ENCODE assay signal across 8 mouse cellular contexts in the genomic region with DNA sequence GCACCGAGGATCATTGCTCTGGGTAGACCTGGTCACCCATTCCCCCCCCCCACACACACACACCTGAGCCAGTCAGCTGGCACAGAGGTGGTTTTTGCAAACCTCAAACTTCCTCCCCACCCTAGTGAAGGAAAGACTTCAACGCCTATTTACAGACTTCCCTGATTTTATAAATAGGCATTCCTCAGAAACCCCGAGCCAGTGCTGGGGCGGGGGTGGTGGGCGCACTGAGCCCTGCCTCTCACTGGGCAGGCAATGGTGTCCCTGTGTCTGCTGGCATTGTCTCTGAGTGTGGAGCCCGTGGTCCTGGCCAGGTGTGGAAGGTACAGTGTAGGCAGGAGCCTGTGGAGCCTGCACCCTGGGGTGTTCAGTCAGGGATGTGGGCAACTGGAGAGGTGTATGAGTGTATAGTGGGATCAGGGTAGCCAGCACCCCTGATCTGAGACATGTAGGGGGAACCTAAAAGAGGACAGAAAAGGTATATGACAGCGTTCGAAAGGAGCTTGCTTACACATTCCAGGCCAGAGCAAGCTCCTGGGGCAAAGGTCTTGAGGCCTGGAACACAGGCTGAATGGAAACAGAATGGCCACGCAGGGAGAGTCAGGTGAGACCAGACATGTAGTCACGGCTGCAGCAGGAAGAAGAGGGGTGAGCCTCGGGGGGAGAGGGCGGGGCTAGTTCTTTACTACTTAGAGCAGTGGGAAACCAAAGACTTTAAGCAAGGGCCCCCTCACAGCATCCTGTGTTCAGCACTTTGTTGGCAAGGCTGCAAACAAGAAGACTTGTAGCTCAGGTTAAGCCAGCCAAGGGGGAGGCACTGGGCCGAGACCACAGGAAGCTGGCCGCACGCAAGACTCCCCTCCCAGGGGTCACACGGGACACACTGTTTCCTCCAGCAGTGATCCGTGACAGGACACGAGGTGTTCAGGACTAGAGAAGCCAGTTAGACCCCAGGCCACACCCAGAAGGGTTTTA. TPM values are rescaled to one million over a fixed set of nuclear protein-coding genes. Genes with fewer than 3 reads are reported as not detected.
DNase-seq lines count a peak whose midpoint lies in the region; ATAC-seq lines count a peak whose summit lies in the region.

No protein-coding gene starts in this region.

- no peaks in the 10 kb centered on the region for H3K36me3 ChIP-seq in liver, embryonic 15.5 days (replicated peaks)
- H3K36me3 ChIP-seq in liver, embryonic 11.5 days (ENCODE audit: control insufficient read depth, insufficient read depth, low read length), result no peaks in the 10 kb centered on the region
- H3K36me3 ChIP-seq in intestine, embryonic 15.5 days, result no peaks in the 10 kb centered on the region
- no peaks in the 10 kb centered on the region; the same call in 1 of the 2 replicates for H3K36me3 ChIP-seq in forebrain, embryonic 11.5 days (ENCODE audit: control insufficient read depth, insufficient read depth, low read length)

- H3K27ac ChIP-seq in liver, embryonic 15.5 days (replicated peaks), result no peak overlapping the region
- H3K27ac ChIP-seq in liver, embryonic 11.5 days (ENCODE audit: low read depth, low read length), result no peak overlapping the region
- H3K27ac ChIP-seq in intestine, embryonic 15.5 days, result no peak overlapping the region
- H3K27ac ChIP-seq in forebrain, embryonic 11.5 days (ENCODE audit: low read depth, low read length), result no peak overlapping the region

- H3K4me1 ChIP-seq in liver, embryonic 15.5 days (replicated peaks), result peaks cover 19% of the 10 kb centered on the region
- H3K4me1 ChIP-seq in liver, embryonic 11.5 days (replicated peaks; ENCODE audit: control insufficient read depth, insufficient read depth, low read length), result peaks cover 4% of the 10 kb centered on the region; the same call in 1 of the 2 replicates
- H3K4me1 ChIP-seq in intestine, embryonic 15.5 days (replicated peaks), result peaks cover 10% of the 10 kb centered on the region
- H3K4me1 ChIP-seq in forebrain, embryonic 11.5 days (replicated peaks; ENCODE audit: control insufficient read depth, insufficient read depth, low read length), result no peaks in the 10 kb centered on the region; the same call in 1 of the 2 replicates

- H3K27me3 ChIP-seq in liver, embryonic 15.5 days, result no peaks in the 10 kb centered on the region
- H3K27me3 ChIP-seq in liver, embryonic 11.5 days (replicated peaks; ENCODE audit: control insufficient read depth, insufficient read depth, low read length), result no peaks in the 10 kb centered on the region
- H3K27me3 ChIP-seq in intestine, embryonic 15.5 days (replicated peaks), result no peaks in the 10 kb centered on the region
- H3K27me3 ChIP-seq in forebrain, embryonic 11.5 days (ENCODE audit: control insufficient read depth, insufficient read depth, low read length), result no peaks in the 10 kb centered on the region

- no peak for DNase-seq in liver, embryonic 11.5 days (ENCODE audit: low spot score)
- DNase-seq in lung, postnatal 36 days, result peak; percentile 68
- peak; percentile 87 for DNase-seq in thymus, postnatal 14 days
- no peak for DNase-seq in adrenal gland, adult 18-20 months (ENCODE audit: low spot score in 2 of 2)
- no peak for DNase-seq in layer of hippocampus, postnatal 36 days
- DNase-seq in forebrain, embryonic 11.5 days (ENCODE audit: low spot score), result no peak

- H3K4me3 ChIP-seq in liver, embryonic 15.5 days (replicated peaks), result no peak overlapping the region
- H3K4me3 ChIP-seq in liver, embryonic 11.5 days (ENCODE audit: low read depth, low read length), result no peak overlapping the region
- H3K4me3 ChIP-seq in intestine, embryonic 15.5 days (replicated peaks), result no peak overlapping the region
- H3K4me3 ChIP-seq in forebrain, embryonic 11.5 days (ENCODE audit: low read depth, low read length), result no peak overlapping the region

- no peak overlapping the region for H3K9ac ChIP-seq in liver, embryonic 15.5 days
- H3K9ac ChIP-seq in liver, embryonic 11.5 days (ENCODE audit: low read depth, low read length), result no peak overlapping the region
- H3K9ac ChIP-seq in intestine, embryonic 15.5 days, result no peak overlapping the region; the same call in 1 of the 2 replicates
- no peak overlapping the region for H3K9ac ChIP-seq in forebrain, embryonic 11.5 days (ENCODE audit: low read length)

- no peak overlapping the region for H3K4me2 ChIP-seq in liver, embryonic 15.5 days
- H3K4me2 ChIP-seq in liver, embryonic 11.5 days, result no peak overlapping the region
- no peak overlapping the region for H3K4me2 ChIP-seq in intestine, embryonic 15.5 days (replicated peaks)
- no peak overlapping the region for H3K4me2 ChIP-seq in forebrain, embryonic 11.5 days (ENCODE audit: low read depth, low read length, severe bottlenecking)

- WGBS in liver, embryonic 15.5 days (ENCODE audit: insufficient replicate concordance), result 29% methylated on average over 18 of the region's 18 CpGs
- 49% methylated on average over 18 of the region's 18 CpGs for WGBS in liver, embryonic 11.5 days
- WGBS in intestine, embryonic 15.5 days, result 61% methylated on average over 18 of the region's 18 CpGs
- WGBS in forebrain, embryonic 11.5 days, result 81% methylated on average over 18 of the region's 18 CpGs

- no peaks in the 10 kb centered on the region for H3K9me3 ChIP-seq in liver, embryonic 15.5 days (replicated peaks)
- H3K9me3 ChIP-seq in liver, embryonic 11.5 days (ENCODE audit: control insufficient read depth, low read length), result no peaks in the 10 kb centered on the region
- no peaks in the 10 kb centered on the region for H3K9me3 ChIP-seq in intestine, embryonic 15.5 days
- H3K9me3 ChIP-seq in forebrain, embryonic 11.5 days (ENCODE audit: control insufficient read depth, low read length), result no peaks in the 10 kb centered on the region

- peak; percentile 40 for ATAC-seq in liver, embryonic 15.5 days (ENCODE audit: insufficient read depth)
- no peak for ATAC-seq in liver, embryonic 11.5 days (replicated peaks; ENCODE audit: low FRiP score)
- ATAC-seq in intestine, embryonic 15.5 days, result 0 out of 2 replicates have a peak, but pooled peaks have one; percentile 20
- ATAC-seq in forebrain, embryonic 11.5 days (replicated peaks; ENCODE audit: low FRiP score), result no peak

RNA-seq across cellular contexts. Expression of gene Hvcn1, which starts 13.3 kb away (rescaled TPM):
- 4.6 and 5.1 TPM in 2 replicates for polyA plus RNA-seq in liver, embryonic 15.5 days (2015; fragmentation: Nextera tagmentation; extraction: Ambion mirVana)
- polyA plus RNA-seq in liver, embryonic 11.5 days (2014; fragmentation: Nextera tagmentation; extraction: Ambion mirVana), result 3.1 and 4.3 TPM in 2 replicates
- 5.2 and 5.8 TPM in 2 replicates for polyA plus RNA-seq in intestine, embryonic 15.5 days (2015; fragmentation: Nextera tagmentation; extraction: Ambion mirVana)
- 1 to 10 TPM; 1.8 to 8.5 TPM for total RNA-seq in adrenal gland, adult 18-20 months (2021)
- 1 to 10 TPM; 2.4 to 3.3 TPM for total RNA-seq in layer of hippocampus, postnatal 36 days (2021)
- polyA plus RNA-seq in forebrain, embryonic 11.5 days (2014; fragmentation: Nextera tagmentation; extraction: Ambion mirVana), result 8.6 and 11.1 TPM in 2 replicates

RNA-seq across cellular contexts. Expression of gene Tctn1, which starts 44.3 kb away (rescaled TPM):
- 0.73 and 0.89 TPM in 2 replicates for polyA plus RNA-seq in liver, embryonic 15.5 days (2015; fragmentation: Nextera tagmentation; extraction: Ambion mirVana)
- polyA plus RNA-seq in liver, embryonic 11.5 days (2014; fragmentation: Nextera tagmentation; extraction: Ambion mirVana), result 2.1 and 3.1 TPM in 2 replicates
- polyA plus RNA-seq in intestine, embryonic 15.5 days (2015; fragmentation: Nextera tagmentation; extraction: Ambion mirVana), result 3.0 and 3.2 TPM in 2 replicates
- total RNA-seq in adrenal gland, adult 18-20 months (2021), result 10 to 100 TPM; 10.6 to 11.8 TPM
- 10 to 100 TPM; 11.5 to 14.5 TPM for total RNA-seq in layer of hippocampus, postnatal 36 days (2021)
- 5.2 and 7.5 TPM in 2 replicates for polyA plus RNA-seq in forebrain, embryonic 11.5 days (2014; fragmentation: Nextera tagmentation; extraction: Ambion mirVana)

Comparison
In these comparisons a context has a peak if more than half of its experiments do, and no peak if none do; other contexts are left out.
1. ATAC-seq: peak in liver, embryonic 15.5 days (single experiment) and intestine, embryonic 15.5 days (single experiment); none in liver, embryonic 11.5 days (single experiment) and forebrain, embryonic 11.5 days (single experiment).
2. DNase-seq: peak in lung, postnatal 36 days (single experiment) and thymus, postnatal 14 days (single experiment); none in liver, embryonic 11.5 days (single experiment), adrenal gland, adult 18-20 months (0 of 2), layer of hippocampus, postnatal 36 days (0 of 2) and forebrain, embryonic 11.5 days (single experiment).